Mouse (Mus musculus) midbrain, postnatal 0 days (tissue): ENCODE data around the gene Il17rb. TPM values are rescaled to one million over a fixed set of nuclear protein-coding genes. Genes with fewer than 3 reads are reported as not detected.

Experiments used
- ATAC-seq: fragments of 200-750 bp; cut with Nextera tagmentation; 2 replicates; pipeline ENCODE4 v1.8.0; 2017; ENCODE audit warnings: moderate number of reproducible peaks, mild to moderate bottlenecking, moderate TSS enrichment, moderate library complexity; ENCODE audit not compliant: low FRiP score
- DNase-seq: peaks from one replicate; pipeline ENCODE4 v3.0.0-alpha.2; 2015; ENCODE audit warnings: low spot score
- H3K27ac ChIP-seq: fragments of 300-500 bp; sonication (generic); 2 replicates; pipeline ENCODE4 v1.5.1; 2014; ENCODE audit warnings: low read depth, mild to moderate bottlenecking, low read length, mixed read lengths
- H3K27me3 ChIP-seq: fragments of 300-500 bp; sonication (generic); 2 replicates; pipeline ENCODE4 v1.6.1; 2014; ENCODE audit warnings: low read length, control low read depth, mixed read lengths; ENCODE audit not compliant: insufficient read depth
- H3K36me3 ChIP-seq: fragments of 300-500 bp; sonication (generic); 2 replicates; pipeline ENCODE4 v1.6.1; 2014; ENCODE audit warnings: low read length, control low read depth, mixed read lengths; ENCODE audit not compliant: insufficient read depth
- H3K4me1 ChIP-seq: fragments of 300-500 bp; sonication (generic); 2 replicates; pipeline ENCODE4 v1.6.1; 2014; ENCODE audit warnings: mild to moderate bottlenecking, control low read depth, antibody characterized with exemption, low read length, mixed read lengths; ENCODE audit not compliant: insufficient read depth
- H3K4me2 ChIP-seq: fragments of 300-500 bp; sonication (generic); 2 replicates; pipeline ENCODE4 v1.6.1; 2014; ENCODE audit warnings: low read depth, mild to moderate bottlenecking, low read length, mixed read lengths; ENCODE audit not compliant: poor library complexity, severe bottlenecking
- H3K4me3 ChIP-seq: fragments of 300-500 bp; sonication (generic); 2 replicates; pipeline ENCODE4 v1.5.1; 2014; ENCODE audit warnings: low read depth, mild to moderate bottlenecking, low read length, moderate library complexity
- H3K9ac ChIP-seq: fragments of 300-500 bp; sonication (generic); replicated peaks from 2 replicates; pipeline ENCODE4 v1.6.1; 2014; ENCODE audit warnings: mild to moderate bottlenecking, low read length, moderate library complexity, mixed read lengths; ENCODE audit not compliant: poor library complexity, severe bottlenecking
- H3K9me3 ChIP-seq: fragments of 300-500 bp; sonication (generic); 2 replicates; pipeline ENCODE4 v1.6.1; 2016; ENCODE audit warnings: low read length, control low read depth
- CTCF ChIP-seq: IDR thresholded peaks from 2 replicates; pipeline ENCODE4 v1.5.1; 2016; ENCODE audit warnings: antibody characterized with exemption, mild to moderate bottlenecking
- WGBS: fragments of 180-500 bp; shearing (Covaris S2); extraction: QIAGEN DNeasy Blood & Tissue Kit; methylation state at CpG from one replicate; pipeline ENCODE4 v1.1.7; 2014; 5-methylcytosine and 5-hydroxymethylcytosine counted together
- polyA plus RNA-seq: library from polyadenylated mRNA; unstranded; fragments of >200 nt; fragmentation: Nextera tagmentation; extraction: Ambion mirVana; gene quantifications from 2 replicates; pipeline ENCODE4 v1.2.1, GENCODE M21; 2015
- total RNA-seq: library from RNA; depleted of rRNA; stranded (reverse); fragments of >200 nt; gene quantifications from 2 replicates; pipeline ENCODE4 v1.2.3, GENCODE M21; 2014

Il17rb gene
- total and polyA plus RNA-seq, 2 experiments from 2014 or later, result 1.3 to 1.7 TPM

- Histone ChIP-seq H3K36me3 (peaks cover 30% of the 10 kb centered on the region), H3K4me3 (no peak overlapping the region), H3K4me1 (no peaks in the 10 kb centered on the region), H3K9me3 (no peaks in the 10 kb centered on the region), H3K27ac (no peak overlapping the region), H3K27me3 (no peaks in the 10 kb centered on the region), H3K4me2 (no peak overlapping the region), H3K9ac (no peak overlapping the region)
- 70% methylated on average over 8 of the region's 8 CpGs for WGBS
- no peak for DNase-seq
- no peak for ATAC-seq
- TF ChIP-seq CTCF, result no peak
These were observed 24.7 kb upstream of the Il17rb start for GRCm38 (mm10) chr14:30033405-30033804.

GRCm38 (mm10) chr14:30027378-30027777, 18.7 kb upstream of the Il17rb start:
- H3K36me3 ChIP-seq, result no peaks in the 10 kb centered on the region
- H3K4me2 ChIP-seq, result no peak overlapping the region
- no peak for DNase-seq
- no peaks in the 10 kb centered on the region for H3K27me3 ChIP-seq
- H3K27ac ChIP-seq, result no peak overlapping the region
- no peaks in the 10 kb centered on the region for H3K9me3 ChIP-seq
- no peak for ATAC-seq
- TF ChIP-seq CTCF, result peak; percentile 30
- H3K9ac ChIP-seq, result no peak overlapping the region
- WGBS, result 36% methylated on average over 2 of the region's 2 CpGs
- H3K4me1 ChIP-seq, result no peaks in the 10 kb centered on the region
- no peak overlapping the region for H3K4me3 ChIP-seq

- Histone ChIP-seq H3K9ac (no peak overlapping the region), H3K27me3 (no peaks in the 10 kb centered on the region), H3K9me3 (no peaks in the 10 kb centered on the region), H3K4me3 (no peak overlapping the region), H3K27ac (no peak overlapping the region), H3K4me2 (no peak overlapping the region), H3K4me1 (no peaks in the 10 kb centered on the region), H3K36me3 (no peaks in the 10 kb centered on the region)
- TF ChIP-seq CTCF, result no peak
- 57% methylated on average over 7 of the region's 7 CpGs for WGBS
- ATAC-seq (no peak), DNase-seq (no peak)
These were observed 15.7 kb upstream of the Il17rb start for GRCm38 (mm10) chr14:30024387-30024786.

- no peak overlapping the region for H3K4me2 ChIP-seq
- ATAC-seq, result no peak
- WGBS, result 93% methylated on average over 6 of the region's 6 CpGs
- no peaks in the 10 kb centered on the region for H3K9me3 ChIP-seq
- no peaks in the 10 kb centered on the region for H3K36me3 ChIP-seq
- no peak overlapping the region for H3K27ac ChIP-seq
- H3K9ac ChIP-seq, result no peak overlapping the region
- no peak overlapping the region for H3K4me3 ChIP-seq
- DNase-seq, result no peak
- no peaks in the 10 kb centered on the region for H3K27me3 ChIP-seq
- no peaks in the 10 kb centered on the region for H3K4me1 ChIP-seq
- no peak for TF ChIP-seq CTCF
These were observed 13.8 kb upstream of the Il17rb start for GRCm38 (mm10) chr14:30022471-30022870.

- Histone ChIP-seq H3K4me2 (no peak overlapping the region), H3K4me3 (no peak overlapping the region), H3K36me3 (no peaks in the 10 kb centered on the region), H3K27ac (no peak overlapping the region), H3K27me3 (no peaks in the 10 kb centered on the region), H3K4me1 (no peaks in the 10 kb centered on the region), H3K9ac (no peak overlapping the region), H3K9me3 (no peaks in the 10 kb centered on the region)
- no peak for TF ChIP-seq CTCF
- WGBS, result 48% methylated on average over 9 of the region's 9 CpGs
- no peak for DNase-seq
- ATAC-seq, result no peak
These were observed 11.3 kb upstream of the Il17rb start for GRCm38 (mm10) chr14:30019792-30020575.

GRCm38 (mm10) chr14:30019375-30019774, 10.7 kb upstream of the Il17rb start:
- no peaks in the 10 kb centered on the region for H3K36me3 ChIP-seq
- H3K9ac ChIP-seq, result no peak overlapping the region
- no peak for TF ChIP-seq CTCF
- no peaks in the 10 kb centered on the region for H3K27me3 ChIP-seq
- ATAC-seq (no peak), DNase-seq (no peak)
- no peaks in the 10 kb centered on the region for H3K9me3 ChIP-seq
- H3K4me3 ChIP-seq, result no peak overlapping the region
- H3K4me2 ChIP-seq, result no peak overlapping the region
- H3K4me1 ChIP-seq, result no peaks in the 10 kb centered on the region
- H3K27ac ChIP-seq, result no peak overlapping the region
- 95% methylated on average over 8 of the region's 8 CpGs for WGBS
